Mouse (Mus musculus) embryonic facial prominence, embryonic 11.5 days (tissue): ENCODE data around the gene Khdrbs1. TPM values are rescaled to one million over a fixed set of nuclear protein-coding genes. Genes with fewer than 3 reads are reported as not detected.
"Not testable (repeated sequence)": the region's sequence is repeated elsewhere in the genome, so short reads cannot be mapped to it uniquely, and the experiment has no call there.

Experiments
- ATAC-seq: fragments of 200-750 bp; cut with Nextera tagmentation; replicated peaks from 2 replicates; pipeline ENCODE4 v1.8.0; 2017; ENCODE audit warnings: low read depth; ENCODE audit not compliant: insufficient number of reproducible peaks, low FRiP score, low TSS enrichment
- DNase-seq: peaks from one replicate; pipeline ENCODE4 v3.0.0-alpha.2; 2015; ENCODE audit warnings: low spot score
- H3K27ac ChIP-seq: fragments of 300-500 bp; sonication (generic); replicated peaks from 2 replicates; pipeline ENCODE4 v1.5.1; 2014; ENCODE audit warnings: mild to moderate bottlenecking, low read depth, low read length, control low read depth
- H3K27me3 ChIP-seq: fragments of 300-500 bp; sonication (generic); 2 replicates; pipeline ENCODE4 v1.6.1; 2014; ENCODE audit warnings: mild to moderate bottlenecking, low read length, moderate library complexity, mixed read lengths; ENCODE audit not compliant: control insufficient read depth, insufficient read depth
- H3K36me3 ChIP-seq: fragments of 300-500 bp; sonication (generic); replicated peaks from 2 replicates; pipeline ENCODE4 v1.6.1; 2014; ENCODE audit warnings: low read depth, mild to moderate bottlenecking, low read length, moderate library complexity, mixed read lengths; ENCODE audit not compliant: control insufficient read depth, insufficient read depth
- H3K4me1 ChIP-seq: fragments of 300-500 bp; sonication (generic); 2 replicates; pipeline ENCODE4 v1.6.1; 2014; ENCODE audit warnings: low read length, mixed read lengths; ENCODE audit not compliant: control insufficient read depth, insufficient read depth
- H3K4me2 ChIP-seq: fragments of 300-500 bp; sonication (generic); 2 replicates; pipeline ENCODE4 v1.6.1; 2014; ENCODE audit warnings: low read depth, mild to moderate bottlenecking, control low read depth, low read length, moderate library complexity
- H3K4me3 ChIP-seq: fragments of 300-500 bp; sonication (generic); 2 replicates; pipeline ENCODE4 v1.5.1; 2014; ENCODE audit warnings: low read depth, low read length, control low read depth
- H3K9ac ChIP-seq: fragments of 300-500 bp; sonication (generic); replicated peaks from 2 replicates; pipeline ENCODE4 v1.6.1; 2014; ENCODE audit warnings: mild to moderate bottlenecking, control low read depth, low read length
- H3K9me3 ChIP-seq: fragments of 300-500 bp; sonication (generic); replicated peaks from 2 replicates; pipeline ENCODE4 v1.6.1; 2016; ENCODE audit warnings: mild to moderate bottlenecking, low read length, inconsistent platforms, mixed read lengths; ENCODE audit not compliant: control insufficient read depth
- WGBS: fragments of 180-500 bp; shearing (Covaris S2); extraction: QIAGEN DNeasy Blood & Tissue Kit; methylation state at CpG from one replicate; pipeline ENCODE4 v1.1.7; 2014; 5-methylcytosine and 5-hydroxymethylcytosine counted together
- polyA plus RNA-seq: library from polyadenylated mRNA; unstranded; fragments of >200 nt; fragmentation: Nextera tagmentation; extraction: Ambion mirVana; gene quantifications from 2 replicates; pipeline ENCODE4 v1.2.1, GENCODE M21; 2014

Gene Khdrbs1
- polyA plus RNA-seq, 1 experiment from 2014 or later = 193 TPM

- DNase-seq = peak; percentile 77
- Histone ChIP-seq H3K4me3 (peak overlapping the region; percentile 100), H3K9ac (peak overlapping the region; percentile 92), H3K9me3 (no peaks in the 10 kb centered on the region), H3K4me1 (no peaks in the 10 kb centered on the region; the same call in 1 of the 2 replicates), H3K36me3 (no peaks in the 10 kb centered on the region), H3K27me3 (no peaks in the 10 kb centered on the region), H3K4me2 (peak overlapping the region; percentile 63), H3K27ac (peak overlapping the region; percentile 99)
- ATAC-seq = peak; percentile 20; the same call in 1 of the 2 replicates
- 9% methylated on average over 7 of the region's 7 CpGs for WGBS
Measured at GRCm38 (mm10) chr4:129743010-129743390, 897 bp upstream of the Khdrbs1 start.

- H3K27me3 ChIP-seq = no peaks in the 10 kb centered on the region
- under 1% methylated on average over 34 of the region's 34 CpGs for WGBS
- no peak; the same call in 1 of the 2 replicates for ATAC-seq
Measured at GRCm38 (mm10) chr4:129741974-129742231, 200 bp downstream of the Khdrbs1 start.

GRCm38 (mm10) chr4:129741251-129741973, 691 bp downstream of the Khdrbs1 start:
- H3K4me1 ChIP-seq = no peaks in the 10 kb centered on the region; the same call in 1 of the 2 replicates
- peak overlapping the region; percentile 100 for H3K4me3 ChIP-seq
- DNase-seq (peak; percentile 66), ATAC-seq (peak; percentile 6; the same call in 1 of the 2 replicates)
- peak overlapping the region; percentile 99 for H3K27ac ChIP-seq
- H3K4me2 ChIP-seq = peak overlapping the region; percentile 64
- WGBS = under 1% methylated on average over 62 of the region's 62 CpGs
- H3K36me3 ChIP-seq = no peaks in the 10 kb centered on the region
- peak overlapping the region; percentile 100 for H3K9ac ChIP-seq
- no peaks in the 10 kb centered on the region for H3K27me3 ChIP-seq
- no peaks in the 10 kb centered on the region for H3K9me3 ChIP-seq

More at GRCm38 (mm10) chr4:129741974-129742231, 200 bp downstream of the Khdrbs1 start:
- no peaks in the 10 kb centered on the region for H3K9me3 ChIP-seq
- peak overlapping the region; percentile 100 for H3K9ac ChIP-seq
- H3K4me3 ChIP-seq = peak overlapping the region; percentile 100
- no peaks in the 10 kb centered on the region; the same call in 1 of the 2 replicates for H3K4me1 ChIP-seq
- DNase-seq = no peak
- no peaks in the 10 kb centered on the region for H3K36me3 ChIP-seq
- peak overlapping the region; percentile 99 for H3K27ac ChIP-seq
- peak overlapping the region; percentile 64 for H3K4me2 ChIP-seq

- WGBS = 82% methylated on average over 4 of the region's 4 CpGs
- Histone ChIP-seq H3K27ac (no peak overlapping the region), H3K4me3 (0 out of 2 replicates have a peak overlapping the region, but pooled peaks have one; percentile 12), H3K36me3 (no peaks in the 10 kb centered on the region; the same call in 1 of the 2 replicates), H3K4me2 (peak overlapping the region; percentile 21; the same call in 1 of the 2 replicates), H3K9me3 (no peaks in the 10 kb centered on the region), H3K9ac (no peak overlapping the region), H3K4me1 (no peaks in the 10 kb centered on the region; the same call in 1 of the 2 replicates), H3K27me3 (no peaks in the 10 kb centered on the region)
- ATAC-seq = no peak
- no peak for DNase-seq
Measured at GRCm38 (mm10) chr4:129739111-129739645, 2.9 kb downstream of the Khdrbs1 start.

DNA sequence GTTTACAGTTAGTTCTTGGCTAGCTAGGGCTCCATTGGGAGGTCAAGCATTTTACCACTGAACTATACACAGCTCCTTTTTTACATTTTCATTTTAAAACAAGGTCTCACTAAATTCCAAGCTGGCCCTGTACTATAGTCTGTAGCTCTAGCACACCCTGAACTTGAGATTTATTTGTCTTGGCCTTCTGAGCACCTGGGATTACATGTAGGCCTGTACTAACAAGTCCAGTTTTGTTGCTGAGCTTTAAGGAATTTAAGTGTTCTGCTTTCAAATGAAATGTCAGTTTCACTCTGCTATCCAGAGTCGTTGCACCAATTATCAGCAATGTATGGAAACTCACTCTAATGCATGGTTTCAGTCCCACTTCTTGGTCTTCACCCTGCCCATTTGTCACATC, 5.9 kb downstream of the Khdrbs1 start:
- DNase-seq (no peak), ATAC-seq (no peak)
- no peak overlapping the region for H3K9ac ChIP-seq
- H3K4me3 ChIP-seq = no peak overlapping the region
- H3K27me3 ChIP-seq = no peaks in the 10 kb centered on the region
- H3K4me1 ChIP-seq = no peaks in the 10 kb centered on the region; the same call in 1 of the 2 replicates
- 85% methylated on average over 1 of the region's 1 CpGs for WGBS
- no peak overlapping the region for H3K4me2 ChIP-seq
- H3K27ac ChIP-seq = no peak overlapping the region
- H3K36me3 ChIP-seq = no peaks in the 10 kb centered on the region; the same call in 1 of the 2 replicates
- no peaks in the 10 kb centered on the region for H3K9me3 ChIP-seq

DNA sequence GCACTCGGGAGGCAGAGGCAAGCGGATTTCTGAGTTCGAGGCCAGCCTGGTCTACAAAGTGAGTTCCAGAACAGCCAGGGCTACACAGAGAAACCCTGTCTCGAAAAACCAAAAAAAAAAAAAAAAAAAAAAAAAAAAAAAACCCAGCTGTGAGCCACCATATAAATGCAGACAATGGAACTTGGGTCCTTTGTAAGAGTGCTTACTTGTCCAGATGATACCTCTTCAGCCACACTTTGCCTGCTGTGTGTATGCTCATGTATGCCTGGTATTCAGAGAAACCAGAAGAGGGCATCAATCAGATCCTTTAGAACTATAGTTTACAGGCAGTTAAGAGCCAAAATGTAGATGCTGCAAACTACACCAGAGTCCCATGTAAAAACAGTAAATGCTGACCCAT, 6.6 kb downstream of the Khdrbs1 start:
- not testable (repeated sequence) for H3K9ac ChIP-seq, H3K36me3 ChIP-seq, DNase-seq, H3K4me2 ChIP-seq, ATAC-seq, H3K9me3 ChIP-seq, H3K27ac ChIP-seq, H3K4me1 ChIP-seq, H3K27me3 ChIP-seq, H3K4me3 ChIP-seq
- 91% methylated on average over 4 of the region's 4 CpGs for WGBS

GRCm38 (mm10) chr4:129731423-129731822, 10.7 kb downstream of the Khdrbs1 start:
- ATAC-seq (no peak), DNase-seq (no peak)
- 89% methylated on average over 5 of the region's 5 CpGs for WGBS
- Histone ChIP-seq H3K27ac (no peak overlapping the region), H3K4me3 (no peak overlapping the region), H3K9ac (no peak overlapping the region), H3K4me2 (no peak overlapping the region), H3K4me1 (no peaks in the 10 kb centered on the region), H3K9me3 (no peaks in the 10 kb centered on the region), H3K27me3 (no peaks in the 10 kb centered on the region), H3K36me3 (peaks cover 5% of the 10 kb centered on the region)

DNA sequence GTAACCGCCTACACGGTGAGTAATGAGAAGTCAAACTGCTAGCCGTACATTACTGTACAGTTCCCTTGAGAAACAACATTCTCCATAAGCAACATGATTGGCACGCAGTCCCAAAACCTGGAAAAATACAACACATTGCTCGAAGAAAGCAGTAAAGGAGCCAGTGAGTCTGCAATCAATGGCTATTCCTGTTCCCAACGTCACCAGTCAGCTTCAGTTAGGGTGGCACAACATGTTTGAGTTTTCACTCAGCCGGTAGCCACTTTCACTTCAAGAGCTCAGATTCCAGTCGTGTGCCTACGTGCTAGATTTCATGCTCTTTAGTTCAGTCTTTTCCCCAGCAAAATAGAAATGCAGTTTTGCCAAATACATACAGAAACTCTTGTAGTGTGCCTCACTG, 25.8 kb downstream of the Khdrbs1 start:
- DNase-seq = no peak
- H3K27ac ChIP-seq = no peak overlapping the region

More for the DNA sequence above, 25.8 kb downstream of the Khdrbs1 start:
- Histone ChIP-seq H3K4me1 (no peaks in the 10 kb centered on the region), H3K27me3 (no peaks in the 10 kb centered on the region), H3K9me3 (no peaks in the 10 kb centered on the region), H3K36me3 (peaks cover 29% of the 10 kb centered on the region), H3K9ac (no peak overlapping the region), H3K4me3 (no peak overlapping the region), H3K4me2 (no peak overlapping the region)
- WGBS = 92% methylated on average over 9 of the region's 9 CpGs
- no peak for ATAC-seq
